Mouse (Mus musculus) ES-E14 (cell line): ENCODE data around the gene Micu2. TPM values are rescaled to one million over a fixed set of nuclear protein-coding genes. Genes with fewer than 3 reads are reported as not detected.

Experiments used
- DNase-seq: peaks from one replicate; pipeline ENCODE4 v3.0.0-alpha.2; 2013; ENCODE audit warnings: low read depth, low spot score
- H3K27ac ChIP-seq: 2 replicates; pipeline ENCODE4 v1.5.1; 2012; ENCODE audit warnings: low read depth, mild to moderate bottlenecking, low read length, moderate library complexity, mixed read lengths; ENCODE audit not compliant: poor library complexity, insufficient read depth, severe bottlenecking
- H3K36me3 ChIP-seq: 2 replicates; pipeline ENCODE4 v1.6.1; 2012; ENCODE audit warnings: mild to moderate bottlenecking, low read length, moderate library complexity, mixed read lengths; ENCODE audit not compliant: control insufficient read depth, poor library complexity, insufficient read depth, severe bottlenecking
- H3K4me1 ChIP-seq, 2 experiments: fragments of 150-350 bp in 1 of 2; sonication (generic) in 1 of 2; 2 replicates each; pipeline ENCODE4 v1.6.1; 2012; ENCODE audit warnings: low read length in 2 of 2, mild to moderate bottlenecking in 1 of 2, mixed read lengths in 1 of 2; ENCODE audit not compliant: control insufficient read depth in 2 of 2, insufficient read depth in 2 of 2, poor library complexity in 1 of 2
- H3K4me3 ChIP-seq, 2 experiments: fragments of 150-350 bp in 1 of 2; sonication (generic) in 1 of 2; 2 replicates each; pipeline ENCODE4 v1.5.1; 2012; ENCODE audit warnings: low read length in 2 of 2, low read depth in 1 of 2, mild to moderate bottlenecking in 1 of 2, mixed read lengths in 1 of 2; ENCODE audit not compliant: insufficient read depth in 1 of 2, poor library complexity in 1 of 2, severe bottlenecking in 1 of 2
- H3K9ac ChIP-seq: 2 replicates; pipeline ENCODE4 v1.6.1; 2012; ENCODE audit warnings: low read depth, mild to moderate bottlenecking, low read length, mixed read lengths; ENCODE audit not compliant: poor library complexity, insufficient read depth, severe bottlenecking
- H3K9me3 ChIP-seq: fragments of 150-350 bp; sonication (generic); 2 replicates; pipeline ENCODE4 v1.6.1; 2012; ENCODE audit warnings: low read depth, mild to moderate bottlenecking, low read length; ENCODE audit not compliant: control insufficient read depth, insufficient read depth
- CHD2 ChIP-seq: IDR thresholded peaks from 2 replicates; pipeline ENCODE4 v1.6.1; 2014; ENCODE audit warnings: mild to moderate bottlenecking, low read depth, low read length, inconsistent platforms
- HCFC1 ChIP-seq: IDR thresholded peaks from 2 replicates; pipeline ENCODE4 v1.6.1; 2012; ENCODE audit warnings: low read length, inconsistent platforms, borderline replicate concordance; ENCODE audit not compliant: insufficient read depth
- MAFK ChIP-seq: IDR thresholded peaks from 2 replicates; pipeline ENCODE4 v1.6.1; 2014; ENCODE audit warnings: mild to moderate bottlenecking, low read depth, low read length, inconsistent platforms; ENCODE audit not compliant: insufficient read depth
- ZC3H11A ChIP-seq: IDR thresholded peaks from 2 replicates; pipeline ENCODE4 v1.6.1; 2012; ENCODE audit warnings: low read depth, mild to moderate bottlenecking, inconsistent platforms, low read length, borderline replicate concordance
- ZNF384 ChIP-seq: IDR thresholded peaks from 2 replicates; pipeline ENCODE4 v1.6.1; 2012; ENCODE audit warnings: low read depth, low read length, inconsistent platforms
- in situ Hi-C, 2 experiments: fragments of 600-800 bp; cut with MboI; formaldehyde crosslinking; loops; one replicate each; pipeline ENCODE4 v1.15.1; 2025; ENCODE audit warnings: low sequenced_read_pairs in 2 of 2, inconsistent platforms in 1 of 2; ENCODE audit not compliant: unreplicated experiment in 2 of 2
- total RNA-seq: library from RNA; depleted of rRNA; stranded (reverse); fragments of 300-350 nt; gene quantifications from 2 replicates; pipeline ENCODE4 v1.2.3, GENCODE M21; 2012

Gene Micu2
- total RNA-seq, 1 experiment = 7.6 TPM

- DNase-seq = no peak
- in situ Hi-C loops = no loop called here
These were observed 115.7 kb downstream of the Micu2 start for GRCm38 (mm10) chr14:57883341-57883740.

GRCm38 (mm10) chr14:57882720-57883119 lies 116.3 kb downstream of the Micu2 start:
- H3K9me3 ChIP-seq = no peaks in the 10 kb centered on the region
- H3K36me3 ChIP-seq = no peaks in the 10 kb centered on the region
- H3K4me1 ChIP-seq = peaks cover 12 to 13% of the 10 kb centered on the region in 2 experiments; a peak in 3 of 4 replicates
- no peak for DNase-seq
- H3K9ac ChIP-seq = no peak overlapping the region
- in situ Hi-C loops = no loop called here
- TF ChIP-seq ZNF384 (no peak), HCFC1 (no peak)
- no peak overlapping the region for H3K4me3 ChIP-seq
- H3K27ac ChIP-seq = peak overlapping the region; percentile 48; the same call in 1 of the 2 replicates

More at GRCm38 (mm10) chr14:57883341-57883740, 115.7 kb downstream of the Micu2 start:
- TF ChIP-seq ZC3H11A (no peak), CHD2 (no peak), MAFK (no peak), HCFC1 (no peak), ZNF384 (no peak)
- no peaks in the 10 kb centered on the region for H3K36me3 ChIP-seq
- H3K9ac ChIP-seq = peak overlapping the region; percentile 26; the same call in 1 of the 2 replicates
- H3K4me1 ChIP-seq = peaks cover 12 to 17% of the 10 kb centered on the region in 2 experiments; a peak in 3 of 4 replicates
- no peak overlapping the region for H3K4me3 ChIP-seq
- no peak overlapping the region for H3K27ac ChIP-seq
- no peaks in the 10 kb centered on the region for H3K9me3 ChIP-seq

- Histone ChIP-seq H3K27ac (peak overlapping the region; percentile 24), H3K9me3 (no peaks in the 10 kb centered on the region), H3K36me3 (no peaks in the 10 kb centered on the region), H3K9ac (no peak overlapping the region), H3K4me1 (peaks cover 10% of the 10 kb centered on the region in 2 experiments; a peak in 3 of 4 replicates), H3K4me3 (no peak overlapping the region)
- in situ Hi-C loops = no loop called here
- TF ChIP-seq ZC3H11A (no peak), HCFC1 (no peak), MAFK (no peak)
- DNase-seq = no peak
These were observed 117.3 kb downstream of the Micu2 start for GRCm38 (mm10) chr14:57881793-57882192.

GRCm38 (mm10) chr14:57881074-57881473 lies 118.0 kb downstream of the Micu2 start:
- TF ChIP-seq MAFK = no peak
- no peak for TF ChIP-seq ZNF384
- TF ChIP-seq HCFC1 = no peak
- no peak for TF ChIP-seq ZC3H11A
- TF ChIP-seq CHD2 = no peak
- DNase-seq = no peak
- Histone ChIP-seq H3K4me3 (no peak overlapping the region), H3K4me1 (peaks cover 10% of the 10 kb centered on the region in 2 experiments; a peak in 3 of 4 replicates), H3K9me3 (no peaks in the 10 kb centered on the region), H3K27ac (no peak overlapping the region; the same call in 1 of the 2 replicates), H3K36me3 (no peaks in the 10 kb centered on the region), H3K9ac (no peak overlapping the region)
- in situ Hi-C loops = no loop called here

GRCm38 (mm10) chr14:57877921-57878320 lies 121.1 kb downstream of the Micu2 start:
- no peak overlapping the region for H3K9ac ChIP-seq
- DNase-seq = no peak
- H3K9me3 ChIP-seq = no peaks in the 10 kb centered on the region
- no peak for TF ChIP-seq HCFC1
- no peak for TF ChIP-seq ZC3H11A
- TF ChIP-seq CHD2 = no peak
- TF ChIP-seq MAFK = no peak
- TF ChIP-seq ZNF384 = no peak
- in situ Hi-C loops = no loop called here
- no peaks in the 10 kb centered on the region for H3K36me3 ChIP-seq
- no peak overlapping the region for H3K4me3 ChIP-seq
- peaks cover 8% of the 10 kb centered on the region in 2 experiments; a peak in 3 of 4 replicates for H3K4me1 ChIP-seq
- no peak overlapping the region for H3K27ac ChIP-seq
